Mouse (Mus musculus) CH12.LX (cell line): ENCODE results near the gene Mgat5. TPM values are rescaled to one million over a fixed set of nuclear protein-coding genes. Genes with fewer than 3 reads are reported as not detected.

Experiments
- DNase-seq: peaks from one replicate; pipeline ENCODE4 v3.0.0-alpha.2; 2013; ENCODE audit errors: extremely low read depth
- H3K27ac ChIP-seq: 2 replicates; pipeline ENCODE4 v1.5.1; 2012; ENCODE audit warnings: low read depth, mild to moderate bottlenecking, control low read depth, moderate library complexity; ENCODE audit not compliant: insufficient read depth
- H3K27me3 ChIP-seq: replicated peaks from 2 replicates; pipeline ENCODE3; 2012; ENCODE audit warnings: inconsistent platforms
- H3K36me3 ChIP-seq, 2 experiments: replicated peaks in 1 of 2; 2 replicates each; pipeline versions ENCODE3 to v1.6.1; 2012; ENCODE audit warnings: inconsistent platforms in 1 of 2, low read length in 1 of 2, mild to moderate bottlenecking in 1 of 2, mixed read lengths in 1 of 2, moderate library complexity in 1 of 2; ENCODE audit not compliant: control insufficient read depth in 1 of 2, insufficient read depth in 1 of 2
- H3K4me1 ChIP-seq, 2 experiments: 2 replicates each; pipeline ENCODE4 v1.6.1; 2012; ENCODE audit warnings: inconsistent platforms in 1 of 2, moderate library complexity in 1 of 2; ENCODE audit not compliant: insufficient read depth in 2 of 2, control insufficient read depth in 1 of 2
- H3K4me2 ChIP-seq: 2 replicates; pipeline ENCODE4 v1.6.1; 2012; ENCODE audit warnings: low read depth, mild to moderate bottlenecking, control low read depth; ENCODE audit not compliant: poor library complexity, insufficient read depth, severe bottlenecking
- H3K4me3 ChIP-seq, 3 experiments: fragments of 150-350 bp in 1 of 3; sonication (generic) in 1 of 3; replicated peaks in 1 of 3; 2 replicates each; pipeline versions ENCODE3 to v1.5.1; 2011 to 2012; ENCODE audit warnings: low read depth in 2 of 3, low read length in 2 of 3, mild to moderate bottlenecking in 2 of 3, moderate library complexity in 2 of 3, control low read depth in 1 of 3, improper control_type of control experiment in 1 of 3, inconsistent platforms in 1 of 3, mixed read lengths in 1 of 3; ENCODE audit not compliant: poor library complexity in 1 of 3
- H3K79me2 ChIP-seq: replicated peaks from 2 replicates; pipeline ENCODE4 v1.6.1; 2012; ENCODE audit warnings: mild to moderate bottlenecking, moderate library complexity; ENCODE audit not compliant: control insufficient read depth, poor library complexity, insufficient read depth, severe bottlenecking; ENCODE audit errors: extremely low read depth
- H3K9ac ChIP-seq: 2 replicates; pipeline ENCODE4 v1.6.1; 2012; ENCODE audit warnings: low read depth, mild to moderate bottlenecking, control low read depth, moderate library complexity; ENCODE audit not compliant: insufficient read depth
- H3K9me3 ChIP-seq: replicated peaks from 2 replicates; pipeline ENCODE3; 2012; ENCODE audit warnings: low read length, inconsistent platforms, mixed read lengths
- BHLHE40 ChIP-seq: IDR thresholded peaks from 2 replicates; pipeline ENCODE4 v1.6.1; 2011; ENCODE audit warnings: mild to moderate bottlenecking, low read depth, low read length, improper control_type of control experiment
- CHD1 ChIP-seq: IDR thresholded peaks from 2 replicates; pipeline ENCODE4 v1.6.1; 2012; ENCODE audit warnings: low read depth, low read length, improper control_type of control experiment, inconsistent platforms
- CHD2 ChIP-seq: IDR thresholded peaks from 2 replicates; pipeline ENCODE4 v1.6.1; 2011; ENCODE audit warnings: low read length, improper control_type of control experiment
- CTCF ChIP-seq, 2 experiments: IDR thresholded peaks in 1 of 2; conservative IDR thresholded peaks in 1 of 2; 2 replicates each; pipeline ENCODE4 v1.5.1; 2011 to 2012; ENCODE audit warnings: low read depth in 2 of 2, low read length in 2 of 2, improper control_type of control experiment in 1 of 2, inconsistent platforms in 1 of 2, mild to moderate bottlenecking in 1 of 2, moderate library complexity in 1 of 2
- EP300 ChIP-seq: IDR thresholded peaks from 2 replicates; pipeline ENCODE4 v1.6.1; 2011; ENCODE audit warnings: low read length, improper control_type of control experiment
- ETS1 ChIP-seq: conservative IDR thresholded peaks from 2 replicates; pipeline ENCODE4 v1.6.1; 2012; ENCODE audit warnings: low read depth, mild to moderate bottlenecking, inconsistent platforms, low read length, improper control_type of control experiment, moderate library complexity
- IRF4 ChIP-seq: IDR thresholded peaks from 2 replicates; pipeline ENCODE4 v1.6.1; 2014; ENCODE audit warnings: low read depth, mild to moderate bottlenecking, inconsistent platforms, low read length, improper control_type of control experiment
- MAX ChIP-seq: IDR thresholded peaks from 2 replicates; pipeline ENCODE4 v1.6.1; 2011; ENCODE audit warnings: low read length, improper control_type of control experiment
- MEF2A ChIP-seq: IDR thresholded peaks from 2 replicates; pipeline ENCODE4 v1.6.1; 2014; ENCODE audit warnings: low read depth, mild to moderate bottlenecking, inconsistent platforms, low read length, improper control_type of control experiment, borderline replicate concordance
- MXI1 ChIP-seq: IDR thresholded peaks from 2 replicates; pipeline ENCODE4 v1.6.1; 2011; ENCODE audit warnings: mild to moderate bottlenecking, low read depth, low read length, improper control_type of control experiment
- MYC ChIP-seq: IDR thresholded peaks from 2 replicates; pipeline ENCODE4 v1.6.1; 2011; ENCODE audit warnings: low read depth, mild to moderate bottlenecking, improper control_type of control experiment, low read length
- NRF1 ChIP-seq: IDR thresholded peaks from 2 replicates; pipeline ENCODE4 v1.6.1; 2014; ENCODE audit warnings: low read depth, mild to moderate bottlenecking, inconsistent platforms, low read length, improper control_type of control experiment, moderate library complexity
- POLR2A ChIP-seq: IDR thresholded peaks from 2 replicates; pipeline ENCODE4 v1.6.1; 2011; ENCODE audit warnings: low read depth, mild to moderate bottlenecking, improper control_type of control experiment, low read length
- POLR2AphosphoS2 ChIP-seq: IDR thresholded peaks from 2 replicates; pipeline ENCODE4 v1.6.1; 2011; ENCODE audit warnings: low read depth, low read length, improper control_type of control experiment
- RCOR1 ChIP-seq: conservative IDR thresholded peaks from 2 replicates; pipeline ENCODE4 v1.6.1; 2012; ENCODE audit warnings: low read depth, mild to moderate bottlenecking, inconsistent platforms, low read length, improper control_type of control experiment
- SIN3A ChIP-seq: IDR thresholded peaks from 2 replicates; pipeline ENCODE4 v1.6.1; 2012; ENCODE audit warnings: low read length, improper control_type of control experiment, inconsistent platforms
- TCF12 ChIP-seq: IDR thresholded peaks from 2 replicates; pipeline ENCODE4 v1.6.1; 2014; ENCODE audit warnings: low read depth, mild to moderate bottlenecking, inconsistent platforms, low read length, improper control_type of control experiment
- USF1 ChIP-seq: IDR thresholded peaks from 2 replicates; pipeline ENCODE4 v1.6.1; 2014; ENCODE audit warnings: low read depth, mild to moderate bottlenecking, inconsistent platforms, low read length, improper control_type of control experiment
- ZC3H11A ChIP-seq: IDR thresholded peaks from 2 replicates; pipeline ENCODE4 v1.6.1; 2012; ENCODE audit warnings: low read depth, mild to moderate bottlenecking, inconsistent platforms, low read length, improper control_type of control experiment
- ZKSCAN1 ChIP-seq: IDR thresholded peaks from 2 replicates; pipeline ENCODE4 v1.6.1; 2012; ENCODE audit warnings: low read depth, inconsistent platforms, low read length, improper control_type of control experiment, borderline replicate concordance
- ZMIZ1 ChIP-seq: IDR thresholded peaks from 2 replicates; pipeline ENCODE4 v1.6.1; 2012; ENCODE audit warnings: low read depth, mild to moderate bottlenecking, inconsistent platforms, low read length, improper control_type of control experiment
- ZNF384 ChIP-seq: IDR thresholded peaks from 2 replicates; pipeline ENCODE4 v1.6.1; 2012; ENCODE audit warnings: low read depth, low read length, improper control_type of control experiment, inconsistent platforms
- dilution Hi-C: fragments of 300-500 bp; cut with MboI; formaldehyde crosslinking; loops from 2 replicates; pipeline ENCODE4 v1.14.3; 2020; ENCODE audit warnings: low sequenced_read_pairs; ENCODE audit not compliant: extremely low pct_unique_long_range_greater_than_20kb, extremely low pct_ligation_motif_present
- in situ Hi-C: fragments of 300-500 bp; cut with MboI; formaldehyde crosslinking; loops from 3 replicates; pipeline ENCODE4 v1.14.3; 2019; ENCODE audit warnings: low sequenced_read_pairs, low pct_ligation_motif_present, low pct_unique_long_range_greater_than_20kb, mixed read lengths
- polyA plus RNA-seq: library from polyadenylated mRNA; unstranded; fragments of >175 nt; gene quantifications from 2 replicates; pipeline ENCODE4 v1.2.1, GENCODE M21; 2012; ENCODE audit warnings: low read depth; ENCODE audit not compliant: insufficient read length
- total RNA-seq, 2 experiments: library from RNA; depleted of rRNA; stranded (reverse); fragments of 300-350 nt in 1 of 2; fragments of >200 nt in 1 of 2; gene quantifications; 2 replicates each; pipeline ENCODE4 v1.2.3; 2012 to 2014

The Mgat5 gene
- total and polyA plus RNA-seq, 3 experiments: 5.9 to 8.8 (median 6.6) TPM

- no peak overlapping the region for H3K27ac ChIP-seq
- peak overlapping the region; percentile 5; the same call in 1 of the 2 replicates for H3K4me2 ChIP-seq
- dilution Hi-C loops: no loop called here
- in situ Hi-C loops: no loop called here
- peaks cover 16% of the 10 kb centered on the region for H3K9me3 ChIP-seq
- TF ChIP-seq NRF1: no peak
- TF ChIP-seq CHD1: no peak
- TF ChIP-seq MAX: no peak
- no peak for TF ChIP-seq ZNF384
- TF ChIP-seq TCF12: peak; percentile 37; the same call in 1 of the 2 replicates
- no peak for TF ChIP-seq POLR2A
- peak; percentile 54 for TF ChIP-seq EP300
- no peak for TF ChIP-seq ZMIZ1
- TF ChIP-seq BHLHE40: peak; percentile 55
- TF ChIP-seq IRF4: no peak
- no peak for TF ChIP-seq USF1
- TF ChIP-seq SIN3A: no peak
- no peak for TF ChIP-seq CHD2
- peak; percentile 93 for TF ChIP-seq MEF2A
- no peak for TF ChIP-seq ZKSCAN1
- no peak for TF ChIP-seq ZC3H11A
- TF ChIP-seq CTCF (conservative IDR thresholded peaks at IDR 0.05 in 1 of 2, IDR thresholded peaks at IDR 0.05 in 1 of 2; ENCODE audit: low read depth in 2 of 2, low read length in 2 of 2): no peak
- TF ChIP-seq MYC: no peak
- TF ChIP-seq ETS1: peak; percentile 44; the same call in 1 of the 2 replicates
- TF ChIP-seq RCOR1: no peak
- TF ChIP-seq MXI1: no peak
- H3K4me1 ChIP-seq: peaks cover 33 to 70% of the 10 kb centered on the region in 2 experiments
- H3K79me2 ChIP-seq: no peaks in the 10 kb centered on the region
- peaks cover 0 to 10% of the 10 kb centered on the region in 2 experiments for H3K36me3 ChIP-seq
- DNase-seq: peak; percentile 42
- no peaks in the 10 kb centered on the region for H3K27me3 ChIP-seq
- no peak overlapping the region for H3K4me3 ChIP-seq
- no peak overlapping the region for H3K9ac ChIP-seq
Measured at GRCm38 (mm10) chr1:127511362-127511761, 306.5 kb downstream of the Mgat5 start.

- Histone ChIP-seq H3K9me3 (peaks cover 29% of the 10 kb centered on the region), H3K9ac (peak overlapping the region; percentile 44; the same call in 1 of the 2 replicates), H3K4me2 (peak overlapping the region; percentile 39; the same call in 1 of the 2 replicates), H3K4me1 (peaks cover 33 to 57% of the 10 kb centered on the region in 2 experiments), H3K4me3 (peak overlapping the region in 2 of 3 experiments; percentile 14 to 24), H3K27ac (peak overlapping the region; percentile 92), H3K79me2 (no peaks in the 10 kb centered on the region), H3K27me3 (no peaks in the 10 kb centered on the region), H3K36me3 (peaks cover 0 to 24% of the 10 kb centered on the region in 2 experiments)
- in situ Hi-C loops: no loop called here
- TF ChIP-seq POLR2AphosphoS2: no peak
- TF ChIP-seq ZNF384: peak; percentile 85
- TF ChIP-seq POLR2A: peak; percentile 41; the same call in 1 of the 2 replicates
- TF ChIP-seq ZC3H11A: no peak
- TF ChIP-seq TCF12: no peak
- dilution Hi-C loops: no loop called here
- DNase-seq: peak; percentile 54
Measured at GRCm38 (mm10) chr1:127512709-127513108, 307.9 kb downstream of the Mgat5 start.
